Mouse (Mus musculus): ENCODE data around the gene Exoc4.

GRCm38 (mm10) chr6:33993842-33994241 lies 745.0 kb downstream of the Exoc4 start:
- TF ChIP-seq POLR2A (IDR thresholded peaks at IDR 0.05; ENCODE audit: borderline replicate concordance, insufficient read depth, low read length): no peak
- no peak for TF ChIP-seq CTCF (IDR thresholded peaks at IDR 0.05; ENCODE audit: borderline replicate concordance, insufficient read depth, low read depth, low read length)
